Mouse (Mus musculus) mouse embryonic stem cell (cell line): ENCODE data around the gene Atrn.

Experiments used
- in situ Hi-C, 2 experiments: fragments of 300-500 bp; cut with MboI; formaldehyde crosslinking; loops; 1 replicate in 1 of 2; 3 replicates in 1 of 2; pipeline ENCODE4 v1.14.3; 2019 to 2020; ENCODE audit warnings: low sequenced_read_pairs in 2 of 2, low pct_unique_long_range_greater_than_20kb in 1 of 2, mixed read lengths in 1 of 2; ENCODE audit not compliant: unreplicated experiment in 1 of 2

The Atrn gene

GRCm38 (mm10) chr2:130905751-130906583 lies at the start of gene Atrn, which contains the start of gene 4930402H24Rik:
Gene Atrn, plus strand, starts transcription at chr2:130906495.
Gene 4930402H24Rik, minus strand, starts transcription at chr2:130906406.
- in situ Hi-C loops, result no loop called here

DNA sequence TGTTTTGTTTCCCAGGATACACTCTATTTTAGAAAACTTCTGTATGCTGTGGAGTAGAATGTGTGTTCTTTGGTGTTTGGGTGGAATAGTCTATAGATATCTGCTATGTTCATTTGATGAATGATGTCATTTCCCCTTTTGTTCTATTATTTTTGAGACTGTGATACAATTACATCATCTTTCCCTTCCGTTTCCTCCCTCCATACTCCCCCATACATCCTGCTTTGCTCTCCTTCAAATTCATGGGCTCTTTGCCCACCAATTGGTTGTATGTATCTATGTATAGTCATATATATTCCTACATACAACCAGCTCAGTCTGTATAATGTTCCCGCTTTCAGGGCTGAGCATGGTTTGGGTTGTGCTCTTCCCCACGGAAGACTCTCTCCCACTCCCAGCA lies 44.2 kb upstream of the Atrn start:
- in situ Hi-C loops, result no loop called here

- in situ Hi-C loops, result no loop called here
These were observed 35.4 kb upstream of the Atrn start for GRCm38 (mm10) chr2:130870916-130871315.

GRCm38 (mm10) chr2:130877376-130877775 lies 28.9 kb upstream of the Atrn start:
- in situ Hi-C loops, result no loop called here

- in situ Hi-C loops, result no loop called here
These were observed 19.3 kb upstream of the Atrn start for GRCm38 (mm10) chr2:130886983-130887382.

DNA sequence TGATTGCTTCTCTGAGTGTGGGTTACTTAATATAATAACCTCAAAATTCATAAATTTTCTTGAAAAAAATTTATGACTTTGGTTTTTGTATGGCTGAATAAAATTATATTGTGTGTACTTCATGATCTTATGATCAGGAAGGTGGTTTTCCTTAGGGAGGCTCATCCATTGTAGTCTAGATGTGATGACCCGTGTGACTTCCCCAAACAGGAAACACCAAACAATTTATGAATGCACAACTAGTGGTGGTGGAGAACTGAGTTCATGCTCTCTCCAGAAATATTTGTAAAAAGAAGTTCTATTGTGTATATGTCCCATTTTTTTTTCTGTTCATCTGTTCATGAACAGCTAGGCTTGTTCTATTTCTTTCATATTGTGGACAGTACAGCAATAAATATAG lies 18.8 kb upstream of the Atrn start:
- in situ Hi-C loops, result no loop called here

GRCm38 (mm10) chr2:130896944-130897343 lies 9.4 kb upstream of the Atrn start:
- in situ Hi-C loops, result no loop called here

DNA sequence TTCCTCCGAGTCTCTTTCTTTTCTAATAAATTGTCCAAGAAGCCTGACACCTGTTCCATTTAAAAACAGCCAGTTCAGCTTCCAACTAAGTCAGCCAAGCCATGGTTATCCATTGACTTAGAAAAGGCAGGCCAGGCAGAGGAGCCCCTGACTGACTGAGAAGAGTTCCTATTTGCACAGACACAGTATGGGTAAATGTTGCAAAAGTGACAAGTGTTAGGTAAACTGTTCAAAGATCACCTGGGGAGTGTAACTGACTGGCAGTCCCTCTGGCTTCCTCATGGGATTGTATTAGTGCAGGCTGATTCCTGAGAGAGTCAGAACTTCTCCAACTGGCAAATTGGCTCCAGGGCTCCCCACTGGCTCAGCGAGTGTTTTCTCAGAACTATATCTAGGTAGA lies 8.4 kb upstream of the Atrn start:
- in situ Hi-C loops, result no loop called here

- in situ Hi-C loops, result no loop called here
These were observed 7.5 kb upstream of the Atrn start for GRCm38 (mm10) chr2:130898783-130899182.

DNA sequence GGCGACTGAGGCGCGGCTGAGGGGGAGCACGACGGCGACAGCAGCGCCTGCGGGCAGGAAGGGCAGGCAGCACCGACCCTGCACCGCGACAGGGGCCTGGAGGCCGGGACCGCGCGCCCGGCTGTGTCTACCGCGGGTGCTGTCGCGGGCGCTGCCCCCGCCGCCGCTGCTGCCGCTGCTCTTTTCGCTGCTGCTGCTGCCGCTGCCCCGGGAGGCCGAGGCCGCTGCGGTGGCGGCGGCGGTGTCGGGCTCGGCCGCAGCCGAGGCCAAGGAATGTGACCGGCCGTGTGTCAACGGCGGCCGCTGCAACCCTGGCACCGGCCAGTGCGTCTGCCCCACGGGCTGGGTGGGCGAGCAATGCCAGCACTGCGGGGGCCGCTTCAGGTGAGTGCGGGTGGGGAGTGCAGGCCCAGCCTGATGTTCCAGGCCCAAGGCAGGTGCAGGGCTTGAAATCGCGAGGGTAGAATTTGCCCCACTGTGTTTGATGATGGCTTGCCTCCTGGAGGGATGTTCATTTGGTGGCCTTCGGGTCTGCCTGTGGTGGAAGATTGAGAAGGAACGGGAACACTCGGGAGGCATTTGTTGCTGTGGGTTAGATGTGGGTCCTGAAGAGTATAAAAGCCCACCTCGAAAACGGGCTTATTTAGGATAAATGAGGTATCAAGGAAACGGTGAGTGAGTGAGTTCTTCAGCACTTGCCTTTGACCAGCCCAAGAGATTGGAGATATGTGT lies 455 bp downstream of the Atrn start:
- in situ Hi-C loops, result no loop called here

DNA sequence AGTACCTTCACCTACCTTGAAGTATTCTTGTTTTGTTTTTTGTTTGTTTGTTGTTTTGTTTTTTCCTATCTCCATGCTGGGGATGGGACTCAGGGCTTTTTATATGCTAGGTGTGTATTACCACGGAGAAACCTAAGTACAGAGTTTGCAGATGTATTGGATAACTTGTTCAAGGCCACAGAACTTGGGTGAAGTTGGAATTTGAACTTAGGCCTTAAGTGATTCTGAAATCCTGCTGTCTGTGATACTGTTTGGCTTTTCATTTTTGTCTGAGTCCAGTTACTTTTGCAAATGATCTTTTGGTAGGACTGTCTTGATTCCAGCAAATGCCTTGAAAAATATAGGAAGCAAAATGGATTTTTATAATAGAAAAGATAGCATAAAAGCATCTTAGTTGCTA lies 5.4 kb downstream of the Atrn start:
- in situ Hi-C loops, result no loop called here

GRCm38 (mm10) chr2:130914873-130915272 lies 8.6 kb downstream of the Atrn start:
- in situ Hi-C loops, result no loop called here

DNA sequence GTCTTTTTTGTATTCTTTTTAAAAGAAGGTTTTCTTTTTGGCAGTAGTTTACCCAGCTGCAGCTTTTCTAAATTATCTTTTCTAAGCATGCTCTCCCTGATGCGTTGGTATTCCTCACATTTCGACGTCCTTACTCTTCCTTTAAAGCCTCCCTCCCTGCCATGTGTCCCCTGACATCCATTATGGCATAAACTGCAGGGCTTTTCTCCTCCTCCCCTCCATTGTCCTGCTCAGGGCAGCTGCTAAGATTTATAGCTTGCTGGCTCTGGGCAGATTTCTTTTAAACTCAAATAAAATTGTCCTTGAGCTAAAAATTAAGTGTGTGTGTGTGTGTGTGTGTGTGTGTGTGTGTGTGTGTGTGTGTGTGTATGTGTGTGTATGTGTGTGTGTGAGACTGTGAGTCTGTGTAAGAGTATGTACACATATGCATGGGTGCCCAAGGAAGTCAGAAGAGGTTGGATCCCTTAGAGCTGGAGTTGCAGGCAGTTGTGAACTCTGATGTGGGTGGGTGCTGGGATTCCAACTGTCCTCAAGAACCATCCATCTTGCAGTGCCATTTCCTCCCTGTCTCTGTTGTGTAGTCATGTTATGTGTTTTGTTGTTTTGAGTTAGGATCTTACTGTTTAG lies 10.3 kb downstream of the Atrn start:
- in situ Hi-C loops, result no loop called here

DNA sequence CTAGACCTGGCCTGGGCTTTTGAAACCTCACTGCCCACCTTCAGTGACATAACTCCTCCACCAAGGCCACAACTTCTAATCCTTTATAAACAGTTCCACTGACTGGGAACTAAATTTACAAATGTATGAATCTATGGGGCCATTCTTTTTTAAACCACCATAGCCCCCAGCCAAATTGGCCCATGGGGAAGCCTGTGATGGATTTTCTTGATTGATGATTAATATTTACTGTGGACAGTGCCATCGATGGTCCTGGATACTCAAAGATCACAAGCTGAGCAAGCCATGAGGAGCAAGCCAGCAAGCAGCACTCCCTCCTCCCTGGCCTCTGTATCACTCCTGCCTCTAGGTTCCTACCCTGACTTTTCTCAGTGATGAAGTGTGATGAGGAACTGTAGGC lies 11.4 kb downstream of the Atrn start:
- in situ Hi-C loops, result no loop called here

- in situ Hi-C loops, result no loop called here
These were observed 12.8 kb downstream of the Atrn start for GRCm38 (mm10) chr2:130919062-130919593.

GRCm38 (mm10) chr2:130924950-130925349 lies 18.7 kb downstream of the Atrn start:
- in situ Hi-C loops, result no loop called here

GRCm38 (mm10) chr2:130928031-130928430 lies 21.7 kb downstream of the Atrn start:
- in situ Hi-C loops, result no loop called here

DNA sequence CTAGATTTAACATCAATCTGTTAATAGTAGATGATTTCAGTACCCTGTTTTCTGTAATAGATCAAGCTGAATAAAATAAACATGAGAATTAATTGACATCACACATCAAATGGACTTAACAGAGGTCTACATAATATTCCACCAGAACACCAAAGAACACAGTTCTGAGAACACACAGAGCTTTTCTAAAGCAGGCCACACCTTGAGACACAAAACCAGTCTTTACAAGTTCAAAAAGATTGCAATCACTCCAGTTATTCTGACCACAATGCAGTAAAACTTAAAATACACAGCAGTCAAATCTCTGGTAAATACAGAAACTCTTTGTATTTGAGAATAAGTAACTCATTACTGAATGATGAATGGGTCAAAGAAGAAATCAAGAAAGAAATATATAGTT lies 22.2 kb downstream of the Atrn start:
- in situ Hi-C loops, result no loop called here

DNA sequence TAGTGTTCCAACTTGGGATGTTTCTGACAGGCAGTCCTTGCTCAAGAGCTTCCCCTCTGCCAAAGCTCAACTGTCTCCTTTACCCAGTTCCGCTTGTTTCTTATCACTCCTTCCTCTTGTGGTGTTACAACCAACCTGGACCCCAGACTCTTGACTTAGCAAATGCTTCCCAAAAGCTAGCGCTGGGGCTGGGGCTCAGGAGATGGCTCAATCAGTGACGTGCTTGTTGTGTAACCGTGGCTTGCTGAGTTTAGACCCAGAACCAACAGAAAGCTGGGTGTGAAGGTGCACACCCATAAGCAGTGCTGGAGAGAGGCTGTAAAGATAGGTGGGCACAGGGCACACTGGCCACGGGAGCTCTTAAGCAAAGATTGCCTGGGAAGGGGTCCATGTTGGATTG lies 23.7 kb downstream of the Atrn start:
- in situ Hi-C loops, result no loop called here
